Mouse (Mus musculus): ENCODE results near the gene Zfr.

GRCm38 (mm10) chr15:12087634-12088033, 30.0 kb upstream of the Zfr start:
- no peak for TF ChIP-seq CTCF (IDR thresholded peaks at IDR 0.05; ENCODE audit: low read depth)
- TF ChIP-seq EP300 (optimal IDR thresholded peaks at IDR 0.05): no peak
